Mouse (Mus musculus): ENCODE data around the gene Slc1a1.

GRCm38 (mm10) chr19:28835500-28835864, 633 bp downstream of the Slc1a1 start:
- TF ChIP-seq FLI1 (IDR thresholded peaks at IDR 0.05; ENCODE audit: low read length) (no peak), GATA1 (IDR thresholded peaks at IDR 0.05; ENCODE audit: borderline replicate concordance, low read length) (no peak)

Measured in megakaryocyte, embryonic 14.5 days (primary cell).